Mouse (Mus musculus) splenic B cell, adult 2 months (primary cell): Measurements from ENCODE around the gene Fgf7.

ENCODE experiments used
- DNase-seq: peaks from one replicate; pipeline ENCODE4 v3.0.0-alpha.2; 2011; ENCODE audit warnings: low read depth, low spot score
- H3K27me3 ChIP-seq: 2 replicates; pipeline ENCODE4 v1.6.1; 2012; ENCODE audit warnings: mild to moderate bottlenecking, low read length, moderate library complexity, mixed read lengths; ENCODE audit not compliant: control insufficient read depth, poor library complexity, insufficient read depth, severe bottlenecking
- H3K36me3 ChIP-seq: 2 replicates; pipeline ENCODE4 v1.6.1; 2012; ENCODE audit warnings: mild to moderate bottlenecking, low read length, moderate library complexity, mixed read lengths; ENCODE audit not compliant: control insufficient read depth, poor library complexity, insufficient read depth, severe bottlenecking

The Fgf7 gene

GRCm38 (mm10) chr2:126034379-126035005, at the start of gene Fgf7:
Gene Fgf7 (plus strand): TSS chr2:126034658.
- no peak for DNase-seq
- no peaks in the 10 kb centered on the region for H3K36me3 ChIP-seq

GRCm38 (mm10) chr2:126002291-126002690, 32.2 kb upstream of the Fgf7 start:
- H3K27me3 ChIP-seq = no peaks in the 10 kb centered on the region
- no peak for DNase-seq
- no peaks in the 10 kb centered on the region for H3K36me3 ChIP-seq

More at GRCm38 (mm10) chr2:126034379-126035005, at the start of gene Fgf7:
- H3K27me3 ChIP-seq = no peaks in the 10 kb centered on the region

- peak; percentile 47 for DNase-seq
- Histone ChIP-seq H3K36me3 (no peaks in the 10 kb centered on the region), H3K27me3 (no peaks in the 10 kb centered on the region)
Measured at GRCm38 (mm10) chr2:126006088-126006487, 28.4 kb upstream of the Fgf7 start.

- DNase-seq = no peak
- Histone ChIP-seq H3K36me3 (no peaks in the 10 kb centered on the region), H3K27me3 (no peaks in the 10 kb centered on the region)
Measured at GRCm38 (mm10) chr2:126006742-126007141, 27.7 kb upstream of the Fgf7 start.

- H3K27me3 ChIP-seq = no peaks in the 10 kb centered on the region
Measured at GRCm38 (mm10) chr2:126014989-126015710, 19.3 kb upstream of the Fgf7 start.

GRCm38 (mm10) chr2:126015763-126016473, 18.5 kb upstream of the Fgf7 start:
- Histone ChIP-seq H3K36me3 (no peaks in the 10 kb centered on the region), H3K27me3 (no peaks in the 10 kb centered on the region)
- no peak for DNase-seq

More at GRCm38 (mm10) chr2:126014989-126015710, 19.3 kb upstream of the Fgf7 start:
- DNase-seq = no peak
- no peaks in the 10 kb centered on the region for H3K36me3 ChIP-seq

- H3K27me3 ChIP-seq = no peaks in the 10 kb centered on the region
- no peaks in the 10 kb centered on the region for H3K36me3 ChIP-seq
- DNase-seq = no peak
Measured at GRCm38 (mm10) chr2:126031186-126031900, 3.1 kb upstream of the Fgf7 start.

- no peaks in the 10 kb centered on the region for H3K27me3 ChIP-seq
- DNase-seq = no peak
- H3K36me3 ChIP-seq = no peaks in the 10 kb centered on the region
Measured at GRCm38 (mm10) chr2:126033114-126033972, 1.1 kb upstream of the Fgf7 start.

GRCm38 (mm10) chr2:126035013-126035770, 734 bp downstream of the Fgf7 start:
- no peaks in the 10 kb centered on the region for H3K36me3 ChIP-seq
- DNase-seq = no peak
- H3K27me3 ChIP-seq = no peaks in the 10 kb centered on the region

GRCm38 (mm10) chr2:126036121-126036520, 1.7 kb downstream of the Fgf7 start:
- no peak for DNase-seq
- Histone ChIP-seq H3K36me3 (no peaks in the 10 kb centered on the region), H3K27me3 (no peaks in the 10 kb centered on the region)

- Histone ChIP-seq H3K27me3 (no peaks in the 10 kb centered on the region), H3K36me3 (no peaks in the 10 kb centered on the region)
Measured at GRCm38 (mm10) chr2:126038221-126039000, 4.0 kb downstream of the Fgf7 start.

GRCm38 (mm10) chr2:126039414-126039891, 5.0 kb downstream of the Fgf7 start:
- Histone ChIP-seq H3K36me3 (no peaks in the 10 kb centered on the region), H3K27me3 (no peaks in the 10 kb centered on the region)
- no peak for DNase-seq

More at GRCm38 (mm10) chr2:126038221-126039000, 4.0 kb downstream of the Fgf7 start:
- no peak for DNase-seq

- Histone ChIP-seq H3K36me3 (no peaks in the 10 kb centered on the region), H3K27me3 (no peaks in the 10 kb centered on the region)
- DNase-seq = no peak
Measured at GRCm38 (mm10) chr2:126040651-126041050, 6.2 kb downstream of the Fgf7 start.
